Mouse (Mus musculus): ENCODE measurements at regions not wholly inside any gene's neighbourhood (a gene's known extent, or its start where the extent isn't known, plus 50 kb on each side); places are given as distances from the start of the nearest gene placed in this dataset.

- H3K36me3 ChIP-seq (ENCODE audit: control insufficient read depth, insufficient read depth, low read length), result no peaks in the 10 kb centered on the region
- TF ChIP-seq CTCF (IDR thresholded peaks at IDR 0.05; ENCODE audit: low read depth, low read length) (no peak), POLR2A (IDR thresholded peaks at IDR 0.05; ENCODE audit: extremely low read depth, insufficient read depth, low read length) (no peak)
- H3K27me3 ChIP-seq (ENCODE audit: control insufficient read depth, insufficient read depth, low read length), result no peaks in the 10 kb centered on the region
- H3K4me1 ChIP-seq (ENCODE audit: control insufficient read depth, insufficient read depth, low read length), result no peaks in the 10 kb centered on the region
- no peak overlapping the region for H3K9ac ChIP-seq (ENCODE audit: low read depth, low read length)
- no peak for DNase-seq (ENCODE audit: extremely low read depth, low read depth, low spot score)
- no peaks in the 10 kb centered on the region for H3K79me2 ChIP-seq (ENCODE audit: control insufficient read depth, insufficient read depth, low read length)
- H3K27ac ChIP-seq (replicated peaks; ENCODE audit: insufficient read depth, low read depth, low read length), result no peak overlapping the region
- WGBS, result 42% methylated on average over 3 of the region's 3 CpGs
- no peak overlapping the region for H3K4me3 ChIP-seq (ENCODE audit: insufficient read depth, low read depth, low read length)
Measured at GRCm38 (mm10) chr3:61297290-61297689, 64.1 kb upstream of the Rap2b start.

DNA sequence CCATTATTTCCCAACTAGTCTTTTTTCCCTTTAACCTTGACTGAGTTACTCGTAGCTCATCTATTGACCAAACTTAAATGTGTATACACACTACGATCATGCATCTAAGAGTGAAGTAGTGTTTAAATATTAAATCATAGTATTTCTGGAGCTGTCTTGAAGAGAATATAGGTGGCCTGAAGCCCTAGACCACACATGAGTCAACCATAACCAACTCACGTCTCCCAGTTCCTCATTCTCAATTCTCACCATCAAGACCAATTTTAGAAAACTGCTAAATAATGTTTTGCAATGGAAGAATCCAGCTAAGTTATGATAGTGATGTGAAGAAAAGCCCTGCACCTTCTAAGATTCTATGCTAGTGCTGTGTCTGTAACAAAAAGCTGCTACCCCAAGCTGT lies 59.2 kb upstream of the Rap2b start:
- Histone ChIP-seq H3K4me1 (ENCODE audit: control insufficient read depth, insufficient read depth, low read length) (no peaks in the 10 kb centered on the region), H3K27me3 (ENCODE audit: control insufficient read depth, insufficient read depth, low read length) (no peaks in the 10 kb centered on the region), H3K27ac (replicated peaks; ENCODE audit: insufficient read depth, low read depth, low read length) (no peak overlapping the region), H3K4me3 (ENCODE audit: insufficient read depth, low read depth, low read length) (no peak overlapping the region), H3K79me2 (ENCODE audit: control insufficient read depth, insufficient read depth, low read length) (no peaks in the 10 kb centered on the region), H3K9ac (ENCODE audit: low read depth, low read length) (no peak overlapping the region), H3K36me3 (ENCODE audit: control insufficient read depth, insufficient read depth, low read length) (no peaks in the 10 kb centered on the region)
- no peak for TF ChIP-seq POLR2A (IDR thresholded peaks at IDR 0.05; ENCODE audit: extremely low read depth, insufficient read depth, low read length)
- TF ChIP-seq CTCF (IDR thresholded peaks at IDR 0.05; ENCODE audit: low read depth, low read length), result no peak
- 81% methylated on average over 3 of the region's 3 CpGs for WGBS
- no peak for DNase-seq (ENCODE audit: extremely low read depth, low read depth, low spot score)

- DNase-seq (ENCODE audit: extremely low read depth, low read depth, low spot score), result no peak
- Histone ChIP-seq H3K27ac (replicated peaks; ENCODE audit: insufficient read depth, low read depth, low read length) (no peak overlapping the region), H3K9ac (ENCODE audit: low read depth, low read length) (no peak overlapping the region), H3K4me3 (ENCODE audit: insufficient read depth, low read depth, low read length) (no peak overlapping the region), H3K36me3 (ENCODE audit: control insufficient read depth, insufficient read depth, low read length) (no peaks in the 10 kb centered on the region), H3K27me3 (ENCODE audit: control insufficient read depth, insufficient read depth, low read length) (no peaks in the 10 kb centered on the region), H3K79me2 (ENCODE audit: control insufficient read depth, insufficient read depth, low read length) (no peaks in the 10 kb centered on the region), H3K4me1 (ENCODE audit: control insufficient read depth, insufficient read depth, low read length) (no peaks in the 10 kb centered on the region)
- TF ChIP-seq POLR2A (IDR thresholded peaks at IDR 0.05; ENCODE audit: extremely low read depth, insufficient read depth, low read length) (no peak), CTCF (IDR thresholded peaks at IDR 0.05; ENCODE audit: low read depth, low read length) (no peak)
- WGBS, result 80% methylated on average over 3 of the region's 3 CpGs
Measured at GRCm38 (mm10) chr3:61303485-61303884, 58.0 kb upstream of the Rap2b start.

- H3K4me1 ChIP-seq (ENCODE audit: control insufficient read depth, insufficient read depth, low read length), result no peaks in the 10 kb centered on the region
- H3K27ac ChIP-seq (replicated peaks; ENCODE audit: insufficient read depth, low read depth, low read length), result no peak overlapping the region
- no peak overlapping the region for H3K9ac ChIP-seq (ENCODE audit: low read depth, low read length)
- TF ChIP-seq POLR2A (IDR thresholded peaks at IDR 0.05; ENCODE audit: extremely low read depth, insufficient read depth, low read length) (no peak), CTCF (IDR thresholded peaks at IDR 0.05; ENCODE audit: low read depth, low read length) (no peak)
- DNase-seq (ENCODE audit: extremely low read depth, low read depth, low spot score), result no peak
- H3K27me3 ChIP-seq (ENCODE audit: control insufficient read depth, insufficient read depth, low read length), result no peaks in the 10 kb centered on the region
- no peak overlapping the region for H3K4me3 ChIP-seq (ENCODE audit: insufficient read depth, low read depth, low read length)
- H3K79me2 ChIP-seq (ENCODE audit: control insufficient read depth, insufficient read depth, low read length), result no peaks in the 10 kb centered on the region
- 49% methylated on average over 2 of the region's 2 CpGs for WGBS
- no peaks in the 10 kb centered on the region for H3K36me3 ChIP-seq (ENCODE audit: control insufficient read depth, insufficient read depth, low read length)
Measured at GRCm38 (mm10) chr3:61306306-61306705, 55.1 kb upstream of the Rap2b start.

DNA sequence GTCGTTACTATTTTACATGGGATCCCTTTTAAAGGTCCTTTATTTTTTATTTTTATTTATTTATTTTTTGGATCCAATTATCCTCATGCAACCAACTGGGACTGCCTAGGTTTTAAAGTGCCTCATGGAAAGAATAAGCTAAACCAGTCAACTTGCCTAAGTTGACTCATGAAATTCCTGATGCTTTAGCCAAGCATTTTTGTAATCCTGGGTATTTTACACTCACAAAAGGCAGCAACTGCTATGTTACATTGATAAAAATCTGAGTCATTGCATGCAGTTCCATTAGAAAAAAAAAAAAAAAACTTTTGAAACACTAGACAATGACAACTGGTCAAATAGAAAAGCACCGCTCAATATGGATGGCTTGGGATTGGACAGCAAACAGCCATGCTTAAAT lies 52.7 kb upstream of the Rap2b start:
- H3K27ac ChIP-seq (replicated peaks; ENCODE audit: insufficient read depth, low read depth, low read length), result no peak overlapping the region
- no peaks in the 10 kb centered on the region for H3K79me2 ChIP-seq (ENCODE audit: control insufficient read depth, insufficient read depth, low read length)
- H3K36me3 ChIP-seq (ENCODE audit: control insufficient read depth, insufficient read depth, low read length), result no peaks in the 10 kb centered on the region
- TF ChIP-seq CTCF (IDR thresholded peaks at IDR 0.05; ENCODE audit: low read depth, low read length) (no peak), POLR2A (IDR thresholded peaks at IDR 0.05; ENCODE audit: extremely low read depth, insufficient read depth, low read length) (no peak)
- no peaks in the 10 kb centered on the region for H3K4me1 ChIP-seq (ENCODE audit: control insufficient read depth, insufficient read depth, low read length)
- H3K9ac ChIP-seq (ENCODE audit: low read depth, low read length), result no peak overlapping the region
- DNase-seq (ENCODE audit: extremely low read depth, low read depth, low spot score), result no peak
- H3K27me3 ChIP-seq (ENCODE audit: control insufficient read depth, insufficient read depth, low read length), result no peaks in the 10 kb centered on the region
- H3K4me3 ChIP-seq (ENCODE audit: insufficient read depth, low read depth, low read length), result no peak overlapping the region
- 90% methylated on average over 2 of the region's 2 CpGs for WGBS

- no peak overlapping the region for H3K4me3 ChIP-seq (ENCODE audit: insufficient read depth, low read depth, low read length)
- no peak for TF ChIP-seq CTCF (IDR thresholded peaks at IDR 0.05; ENCODE audit: low read depth, low read length)
- no peak for TF ChIP-seq POLR2A (IDR thresholded peaks at IDR 0.05; ENCODE audit: extremely low read depth, insufficient read depth, low read length)
- H3K9ac ChIP-seq (ENCODE audit: low read depth, low read length), result no peak overlapping the region
- no peaks in the 10 kb centered on the region for H3K36me3 ChIP-seq (ENCODE audit: control insufficient read depth, insufficient read depth, low read length)
- 74% methylated on average over 1 of the region's 1 CpGs for WGBS
- H3K4me1 ChIP-seq (ENCODE audit: control insufficient read depth, insufficient read depth, low read length), result no peaks in the 10 kb centered on the region
- no peak overlapping the region for H3K27ac ChIP-seq (replicated peaks; ENCODE audit: insufficient read depth, low read depth, low read length)
- H3K27me3 ChIP-seq (ENCODE audit: control insufficient read depth, insufficient read depth, low read length), result no peaks in the 10 kb centered on the region
- no peaks in the 10 kb centered on the region for H3K79me2 ChIP-seq (ENCODE audit: control insufficient read depth, insufficient read depth, low read length)
- DNase-seq (ENCODE audit: extremely low read depth, low read depth, low spot score), result no peak
Measured at GRCm38 (mm10) chr3:61309197-61309596, 52.2 kb upstream of the Rap2b start.
